Mouse (Mus musculus): ENCODE data around the gene Tfap4.

- TF ChIP-seq FLI1 (IDR thresholded peaks at IDR 0.05; ENCODE audit: low read length) (no peak), GATA1 (IDR thresholded peaks at IDR 0.05; ENCODE audit: borderline replicate concordance, low read length) (no peak)
Measured at GRCm38 (mm10) chr16:4500598-4501385, 58.9 kb downstream of the Tfap4 start.

Data from megakaryocyte, embryonic 14.5 days (primary cell).